Mouse (Mus musculus): ENCODE measurements at regions not wholly inside any gene's neighbourhood (a gene's known extent, or its start where the extent isn't known, plus 50 kb on each side); places are given as distances from the start of the nearest gene placed in this dataset.

DNA sequence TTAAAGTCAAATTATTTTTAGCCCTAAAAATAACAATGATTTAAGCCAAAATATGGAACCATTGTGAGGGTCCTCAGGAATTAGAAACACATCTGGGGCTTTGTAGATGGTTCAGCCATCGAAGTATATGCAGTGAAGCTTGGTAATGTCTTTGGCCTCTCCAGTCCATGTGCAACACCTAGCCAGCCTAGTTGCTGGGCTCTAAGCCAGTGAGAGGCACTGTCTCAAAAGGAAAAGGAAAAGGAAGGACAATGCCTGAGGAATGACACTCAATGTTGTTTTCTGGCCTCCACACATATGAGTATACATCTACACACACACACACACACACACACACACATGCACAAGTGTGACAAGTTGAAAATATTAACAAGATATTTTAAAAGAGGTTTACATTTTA lies 124.8 kb upstream of the Emcn start:
- TF ChIP-seq CTCF (IDR thresholded peaks at IDR 0.05; ENCODE audit: low read depth, low read length) (no peak), POLR2A (IDR thresholded peaks at IDR 0.05; ENCODE audit: borderline replicate concordance, low read depth, low read length) (no peak)
